Mouse (Mus musculus) liver, adult 2 months (tissue): Measurements from ENCODE around the gene Cavin1. TPM values are rescaled to one million over a fixed set of nuclear protein-coding genes. Genes with fewer than 3 reads are reported as not detected.

Experiments
- DNase-seq: peaks from one replicate; pipeline ENCODE4 v3.0.0-alpha.2; 2011; ENCODE audit warnings: low read depth, low spot score; ENCODE audit errors: extremely low read depth
- H3K27ac ChIP-seq: fragments of 200-500 bp; replicated peaks from 2 replicates; pipeline ENCODE4 v1.5.1; 2012; ENCODE audit warnings: low read depth, mild to moderate bottlenecking, control low read depth, inconsistent platforms, low read length; ENCODE audit not compliant: insufficient read depth
- H3K27me3 ChIP-seq: fragments of 200-500 bp; 2 replicates; pipeline ENCODE4 v1.6.1; 2012; ENCODE audit warnings: mild to moderate bottlenecking, moderate library complexity, low read length, inconsistent platforms; ENCODE audit not compliant: control insufficient read depth, insufficient read depth
- H3K36me3 ChIP-seq: fragments of 200-500 bp; 2 replicates; pipeline ENCODE4 v1.6.1; 2012; ENCODE audit warnings: low read length, inconsistent platforms; ENCODE audit not compliant: control insufficient read depth, insufficient read depth
- H3K4me1 ChIP-seq: fragments of 200-500 bp; 2 replicates; pipeline ENCODE4 v1.6.1; 2011; ENCODE audit warnings: low read length; ENCODE audit not compliant: control insufficient read depth, insufficient read depth
- H3K4me3 ChIP-seq: fragments of 200-500 bp; 2 replicates; pipeline ENCODE4 v1.5.1; 2011; ENCODE audit warnings: low read depth, mild to moderate bottlenecking, control low read depth, low read length, moderate library complexity; ENCODE audit not compliant: insufficient read depth
- H3K79me2 ChIP-seq: fragments of 200-500 bp; 2 replicates; pipeline ENCODE4 v1.6.1; 2012; ENCODE audit warnings: inconsistent platforms, mild to moderate bottlenecking, low read length, moderate library complexity; ENCODE audit not compliant: control insufficient read depth, insufficient read depth
- H3K9ac ChIP-seq: fragments of 200-500 bp; 2 replicates; pipeline ENCODE4 v1.6.1; 2012; ENCODE audit warnings: low read depth, mild to moderate bottlenecking, control low read depth, inconsistent platforms, low read length
- CTCF ChIP-seq: fragments of 200-500 bp; IDR thresholded peaks from 2 replicates; pipeline ENCODE4 v1.5.1; 2011; ENCODE audit warnings: low read depth, low read length, control low read depth
- POLR2A ChIP-seq: fragments of 200-500 bp; IDR thresholded peaks from 2 replicates; pipeline ENCODE4 v1.6.1; 2011; ENCODE audit warnings: low read length, control low read depth; ENCODE audit not compliant: insufficient read depth; ENCODE audit errors: extremely low read depth
- WGBS: fragments of 180-500 bp; shearing (Covaris S2); methylation state at CpG from one replicate; pipeline ENCODE4 v1.1.7; 2018; 5-methylcytosine and 5-hydroxymethylcytosine counted together
- polyA plus RNA-seq: library from polyadenylated mRNA; depleted of rRNA; stranded (reverse); fragments of >200 nt; gene quantifications from 2 replicates; pipeline ENCODE4 v1.2.3, GENCODE M21; 2012
- total RNA-seq: library from RNA; depleted of rRNA; stranded (reverse); fragments of >200 nt; gene quantifications from 2 replicates; pipeline ENCODE4 v1.2.3, GENCODE M21; 2014

The Cavin1 gene
- total and polyA plus RNA-seq, 2 experiments = 4.0 to 4.1 TPM

- DNase-seq = no peak
- Histone ChIP-seq H3K4me1 (no peaks in the 10 kb centered on the region), H3K27ac (no peak overlapping the region), H3K36me3 (no peaks in the 10 kb centered on the region), H3K9ac (no peak overlapping the region), H3K4me3 (no peak overlapping the region), H3K79me2 (no peaks in the 10 kb centered on the region), H3K27me3 (no peaks in the 10 kb centered on the region)
- 68% methylated on average over 4 of the region's 4 CpGs for WGBS
- TF ChIP-seq POLR2A (no peak), CTCF (no peak)
Observed at GRCm38 (mm10) chr11:100946862-100947261, 23.8 kb downstream of the Cavin1 start.

GRCm38 (mm10) chr11:100942388-100942787 lies 28.3 kb downstream of the Cavin1 start:
- WGBS = 88% methylated on average over 1 of the region's 1 CpGs
- no peak overlapping the region for H3K27ac ChIP-seq
- H3K27me3 ChIP-seq = no peaks in the 10 kb centered on the region
- no peak for DNase-seq
- no peak overlapping the region for H3K9ac ChIP-seq
- peaks cover 4% of the 10 kb centered on the region for H3K4me1 ChIP-seq
- H3K79me2 ChIP-seq = peaks cover 9% of the 10 kb centered on the region; the same call in 1 of the 2 replicates
- TF ChIP-seq CTCF (no peak), POLR2A (no peak)
- H3K4me3 ChIP-seq = no peak overlapping the region
- no peaks in the 10 kb centered on the region for H3K36me3 ChIP-seq

GRCm38 (mm10) chr11:100939512-100940151 lies 31.1 kb downstream of the Cavin1 start, which contains the start of gene Stat3:
Gene Stat3, minus strand, starts transcription at chr11:100939540.
- H3K4me1 ChIP-seq = peaks cover 28% of the 10 kb centered on the region
- H3K79me2 ChIP-seq = peaks cover 31% of the 10 kb centered on the region; the same call in 1 of the 2 replicates
- DNase-seq = peak; percentile 98
- no peaks in the 10 kb centered on the region for H3K36me3 ChIP-seq
- TF ChIP-seq POLR2A (no peak), CTCF (no peak)
- under 1% methylated on average over 29 of the region's 29 CpGs for WGBS
- no peaks in the 10 kb centered on the region for H3K27me3 ChIP-seq
- H3K4me3 ChIP-seq = peak within 1 kb of the TSS; percentile 94
- peak within 1 kb of the TSS; percentile 93 for H3K27ac ChIP-seq
- H3K9ac ChIP-seq = peak within 1 kb of the TSS; percentile 95

- Histone ChIP-seq H3K36me3 (no peaks in the 10 kb centered on the region), H3K4me3 (peak overlapping the region; percentile 94), H3K27me3 (no peaks in the 10 kb centered on the region), H3K27ac (peak overlapping the region; percentile 93), H3K9ac (peak overlapping the region; percentile 95), H3K4me1 (peaks cover 32% of the 10 kb centered on the region), H3K79me2 (peaks cover 34% of the 10 kb centered on the region; the same call in 1 of the 2 replicates)
- TF ChIP-seq CTCF = no peak
- TF ChIP-seq POLR2A = peak; percentile 99
- no peak for DNase-seq
- under 1% methylated on average over 47 of the region's 48 CpGs for WGBS
Observed at GRCm38 (mm10) chr11:100938711-100939511, 31.8 kb downstream of the Cavin1 start.

- Histone ChIP-seq H3K27ac (0 out of 2 replicates have a peak overlapping the region, but pooled peaks have one; percentile 12), H3K9ac (no peak overlapping the region; the same call in 1 of the 2 replicates), H3K27me3 (no peaks in the 10 kb centered on the region), H3K4me1 (peaks cover 36% of the 10 kb centered on the region), H3K36me3 (no peaks in the 10 kb centered on the region), H3K4me3 (peak overlapping the region; percentile 94; the same call in 1 of the 2 replicates), H3K79me2 (peaks cover 39% of the 10 kb centered on the region; the same call in 1 of the 2 replicates)
- TF ChIP-seq CTCF = no peak
- TF ChIP-seq POLR2A = no peak
- WGBS = 0% methylated on average over 5 of the region's 5 CpGs
- peak; percentile 98 for DNase-seq
Observed at GRCm38 (mm10) chr11:100938112-100938511, 32.6 kb downstream of the Cavin1 start.

- 61% methylated on average over 4 of the region's 4 CpGs for WGBS
- Histone ChIP-seq H3K9ac (no peak overlapping the region), H3K27me3 (no peaks in the 10 kb centered on the region), H3K27ac (no peak overlapping the region), H3K36me3 (peaks cover 2% of the 10 kb centered on the region; the same call in 1 of the 2 replicates), H3K4me1 (peaks cover 36% of the 10 kb centered on the region), H3K4me3 (no peak overlapping the region), H3K79me2 (peaks cover 40% of the 10 kb centered on the region; the same call in 1 of the 2 replicates)
- TF ChIP-seq POLR2A = no peak
- TF ChIP-seq CTCF = no peak
- DNase-seq = no peak
Observed at GRCm38 (mm10) chr11:100937295-100937694, 33.4 kb downstream of the Cavin1 start.
